Mouse (Mus musculus): ENCODE measurements around the gene Fau. TPM values are rescaled to one million over a fixed set of nuclear protein-coding genes. Genes with fewer than 3 reads are reported as not detected.

Gene Fau
- total and polyA plus RNA-seq, 3 experiments, result 2,413 to 2,967 TPM; not detected in 1

DNA sequence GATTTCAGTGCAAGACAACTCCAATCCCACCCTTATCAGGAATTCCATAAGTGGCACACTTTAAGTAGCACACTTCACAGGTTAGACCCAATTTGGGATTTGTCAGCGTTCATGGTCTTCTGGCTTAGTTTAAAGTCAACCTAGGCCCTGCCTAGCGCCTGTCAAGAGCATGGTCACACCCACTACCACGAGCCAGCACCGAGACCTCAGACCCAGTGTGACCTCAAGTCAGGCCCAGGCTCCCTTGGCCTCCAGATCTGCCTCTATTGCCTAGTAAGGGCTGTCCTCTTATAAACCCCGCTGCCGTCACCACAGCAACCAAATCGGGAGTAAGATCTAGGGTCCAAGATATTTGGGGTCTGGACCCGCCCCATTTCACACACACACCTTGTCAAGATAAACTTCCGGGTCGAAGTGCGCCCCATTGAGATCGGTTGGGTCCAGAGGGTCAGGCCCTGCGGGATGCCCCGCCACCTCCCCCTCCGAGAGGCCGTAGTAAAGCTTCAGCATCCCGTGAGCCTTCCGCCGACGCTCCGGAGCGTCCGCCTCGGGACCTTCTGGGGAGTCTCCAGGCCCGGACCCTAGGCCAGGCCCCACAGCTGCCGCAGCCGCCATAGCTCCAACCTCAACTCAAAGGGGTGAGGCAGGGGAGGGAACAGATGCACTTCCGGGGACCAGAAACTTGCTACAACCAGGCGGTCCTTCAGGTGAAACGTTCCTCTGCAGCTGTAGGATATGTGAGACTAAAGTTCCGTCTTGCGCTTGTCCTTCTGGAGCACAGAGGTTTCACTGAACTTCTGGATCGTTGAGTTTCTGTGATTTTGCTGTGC, 19.1 kb downstream of the Fau start, which contains the start of gene Vps51 (continued):
- peak; percentile 68 for TF ChIP-seq ETS1 (IDR thresholded peaks at IDR 0.05; ENCODE audit: low read depth, low read length)
- TF ChIP-seq RCOR1 (IDR thresholded peaks at IDR 0.05; ENCODE audit: low read depth, low read length), result peak; percentile 52; the same call in 1 of the 2 replicates
- TF ChIP-seq JUND (IDR thresholded peaks at IDR 0.05; ENCODE audit: low read depth, low read length), result peak; percentile 12; the same call in 1 of the 2 replicates
- peak; percentile 83 for TF ChIP-seq KAT2A (conservative IDR thresholded peaks at IDR 0.05; ENCODE audit: low read depth, low read length)
- no peak for TF ChIP-seq MYB (IDR thresholded peaks at IDR 0.05; ENCODE audit: low read depth, low read length)
- TF ChIP-seq MAFK (IDR thresholded peaks at IDR 0.05; ENCODE audit: borderline replicate concordance, low read depth, low read length), result no peak
- peak; percentile 70; the same call in 1 of the 2 replicates for TF ChIP-seq POLR2AphosphoS2 (IDR thresholded peaks at IDR 0.05; ENCODE audit: low read length)
- peak; percentile 89 for TF ChIP-seq ELF1 (IDR thresholded peaks at IDR 0.05; ENCODE audit: low read depth, low read length)
- no peak for TF ChIP-seq RAD21 (IDR thresholded peaks at IDR 0.05; ENCODE audit: low read depth, low read length)
- no peak; a peak in 1 of 6 replicates for TF ChIP-seq CTCF (IDR thresholded peaks at IDR 0.05 in 2 of 3, conservative IDR thresholded peaks at IDR 0.05 in 1 of 3; ENCODE audit: control insufficient read depth in 1 of 3, insufficient read depth in 1 of 3, low read depth in 2 of 3, low read length in 3 of 3, poor library complexity in 1 of 3, severe bottlenecking in 1 of 3)

DNA sequence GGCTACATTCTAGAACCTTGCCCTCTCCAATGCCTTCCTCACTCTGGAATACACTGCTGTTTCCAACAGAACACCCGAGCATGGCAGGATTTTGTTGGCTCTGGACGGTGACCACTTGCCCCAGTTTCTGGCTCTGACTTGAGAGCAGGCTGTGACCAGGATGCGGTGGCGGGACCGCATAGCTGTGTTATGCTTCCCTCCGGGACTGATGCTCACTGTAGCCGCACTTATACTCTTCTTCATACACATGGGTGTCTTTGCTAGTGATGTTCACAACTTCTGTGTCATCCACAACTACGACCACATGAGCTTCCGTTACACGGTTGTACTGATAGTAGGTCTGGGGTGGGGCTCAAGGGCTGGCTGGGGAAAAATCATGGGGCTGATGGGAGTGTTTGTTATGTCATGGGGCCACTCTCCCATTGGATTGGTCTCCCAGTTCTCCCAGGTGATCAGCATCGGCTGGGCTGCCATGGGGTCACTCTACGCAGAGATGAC, 22.4 kb downstream of the Fau start, which contains the start of gene Tmem262:
Tmem262 (plus strand) TSS at position 51 of the 498 bp plus-strand sequence.
- DNase-seq (ENCODE audit: low read depth, low spot score), result no peak
- no peaks in the 10 kb centered on the region for H3K27me3 ChIP-seq (ENCODE audit: control insufficient read depth in 1 of 2, insufficient read depth in 2 of 2, low read length in 2 of 2)
- no peak within 1 kb of the TSS for H3K27ac ChIP-seq (ENCODE audit: control insufficient read depth, low read depth, low read length)
- no peak within 1 kb of the TSS for H3K9ac ChIP-seq (ENCODE audit: control insufficient read depth, low read depth, low read length, poor library complexity, severe bottlenecking)
- peaks cover 22% of the 10 kb centered on the region for H3K79me2 ChIP-seq (ENCODE audit: control insufficient read depth, insufficient read depth, low read length, poor library complexity)
- peaks cover 0 to 4% of the 10 kb centered on the region in 2 experiments; a peak in 1 of 4 replicates for H3K36me3 ChIP-seq (ENCODE audit: control insufficient read depth in 1 of 2, insufficient read depth in 2 of 2, low read length in 2 of 2)
- H3K4me1 ChIP-seq (ENCODE audit: control insufficient read depth in 1 of 2, insufficient read depth in 2 of 2, low read length in 2 of 2), result peaks cover 0 to 12% of the 10 kb centered on the region in 2 experiments; a peak in 2 of 4 replicates
- H3K4me3 ChIP-seq (ENCODE audit: control insufficient read depth in 1 of 2, insufficient read depth in 1 of 2, low read depth in 2 of 2, low read length in 2 of 2), result no peak within 1 kb of the TSS
- H3K9me3 ChIP-seq (replicated peaks; ENCODE audit: insufficient read depth, low read length), result no peaks in the 10 kb centered on the region
- TF ChIP-seq GABPA (IDR thresholded peaks at IDR 0.05; ENCODE audit: low read depth, low read length) (no peak), RCOR1 (IDR thresholded peaks at IDR 0.05; ENCODE audit: low read depth, low read length) (no peak), MYB (IDR thresholded peaks at IDR 0.05; ENCODE audit: low read depth, low read length) (no peak), HCFC1 (IDR thresholded peaks at IDR 0.05; ENCODE audit: low read depth, low read length) (no peak), USF1 (IDR thresholded peaks at IDR 0.05; ENCODE audit: low read depth, low read length) (no peak), CHD2 (IDR thresholded peaks at IDR 0.05; ENCODE audit: low read length) (no peak), CHD1 (IDR thresholded peaks at IDR 0.05; ENCODE audit: low read depth, low read length) (no peak), E2F4 (IDR thresholded peaks at IDR 0.05; ENCODE audit: borderline replicate concordance, low read depth, low read length) (no peak), RAD21 (IDR thresholded peaks at IDR 0.05; ENCODE audit: low read depth, low read length) (no peak), MAZ (IDR thresholded peaks at IDR 0.05; ENCODE audit: low read depth, low read length) (no peak), ZKSCAN1 (IDR thresholded peaks at IDR 0.05; ENCODE audit: low read depth, low read length) (no peak), EP300 (IDR thresholded peaks at IDR 0.05; ENCODE audit: low read depth in 1 of 2, low read length in 2 of 2) (no peak), GATA1 (IDR thresholded peaks at IDR 0.05; ENCODE audit: low read depth, low read length) (no peak), NELFE (IDR thresholded peaks at IDR 0.05; ENCODE audit: low read depth, low read length) (no peak), UBTF (IDR thresholded peaks at IDR 0.05; ENCODE audit: borderline replicate concordance, insufficient read depth, low read depth, low read length) (no peak), ETS1 (IDR thresholded peaks at IDR 0.05; ENCODE audit: low read depth, low read length) (no peak)
